Mouse (Mus musculus) common myeloid progenitor, adult 5-6 weeks (primary cell): ENCODE data around the gene Tas1r2. TPM values are rescaled to one million over a fixed set of nuclear protein-coding genes. Genes with fewer than 3 reads are reported as not detected.

Source experiments
- ATAC-seq: replicated peaks from 2 replicates; pipeline ENCODE4 v1.8.0; 2016; ENCODE audit warnings: low read depth, mild to moderate bottlenecking, moderate TSS enrichment, inconsistent platforms; ENCODE audit not compliant: poor library complexity, severe bottlenecking
- total RNA-seq: library from RNA; stranded (forward); fragments of 200-1000, 187-1606 nt; gene quantifications from 2 replicates; pipeline ENCODE4 v1.2.3, GENCODE M21; 2017

Tas1r2 gene
- total RNA-seq, 1 experiment from 2014 or later, result not detected

DNA sequence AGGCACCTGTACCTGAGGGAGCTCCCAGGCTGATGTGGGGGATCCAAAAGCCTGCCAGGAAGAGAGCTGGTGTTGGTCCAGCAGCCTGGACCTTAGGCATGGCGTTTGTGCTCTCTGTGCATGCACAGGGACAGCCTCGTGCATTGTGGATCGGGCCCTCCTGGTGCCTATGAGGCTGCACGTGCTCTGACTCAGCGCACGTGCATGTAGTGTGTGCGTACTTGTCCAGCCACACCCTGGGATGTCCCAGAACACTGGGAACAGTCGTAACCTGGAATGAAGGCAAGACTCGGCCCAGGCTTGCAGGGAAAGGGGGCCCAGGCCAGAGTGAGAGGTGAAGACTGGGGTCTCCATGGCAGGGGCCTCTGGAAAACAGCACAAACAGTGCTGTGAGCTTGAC lies 15.5 kb upstream of the Tas1r2 start:
- ATAC-seq, result no peak

DNA sequence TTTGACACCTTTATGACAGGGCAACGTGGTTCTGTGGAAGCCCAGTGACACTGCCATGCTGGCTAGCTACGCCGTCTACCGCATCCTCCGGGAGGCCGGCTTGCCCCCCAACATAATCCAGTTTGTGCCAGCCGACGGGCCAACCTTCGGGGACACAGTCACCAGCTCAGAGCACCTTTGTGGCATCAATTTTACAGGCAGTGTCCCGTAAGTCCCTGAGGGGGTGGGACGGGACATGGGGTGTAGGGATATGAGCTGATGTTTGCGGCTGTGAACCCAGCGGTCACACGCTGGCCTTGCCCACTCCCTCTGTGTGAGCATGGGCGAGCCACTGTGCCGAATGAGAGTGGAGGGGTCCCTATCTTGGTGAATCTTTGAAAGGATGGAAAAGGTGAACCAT lies 15.0 kb upstream of the Tas1r2 start:
- ATAC-seq, result no peak

DNA sequence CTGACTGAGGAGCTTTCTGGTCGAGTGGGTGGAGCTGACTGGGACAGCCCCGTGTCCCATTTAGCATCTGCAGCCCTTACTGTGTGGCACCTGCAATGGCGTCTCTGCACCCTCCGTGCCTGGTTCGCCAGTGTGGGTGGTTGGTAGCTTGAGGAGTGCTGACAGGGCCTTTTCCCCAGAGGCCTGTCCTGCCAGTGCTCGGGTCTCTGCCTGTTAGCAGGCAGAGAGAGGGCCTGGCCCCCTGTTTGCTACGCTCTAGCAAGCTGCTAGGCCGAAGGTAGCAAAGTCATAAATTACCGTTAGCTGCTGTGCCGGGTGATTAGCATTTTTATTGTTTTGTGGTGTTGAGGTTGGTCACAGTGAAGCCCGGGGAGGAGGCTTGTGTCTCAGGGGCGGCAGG lies 13.5 kb upstream of the Tas1r2 start:
- ATAC-seq, result 0 out of 2 replicates have a peak, but pooled peaks have one; percentile 1

DNA sequence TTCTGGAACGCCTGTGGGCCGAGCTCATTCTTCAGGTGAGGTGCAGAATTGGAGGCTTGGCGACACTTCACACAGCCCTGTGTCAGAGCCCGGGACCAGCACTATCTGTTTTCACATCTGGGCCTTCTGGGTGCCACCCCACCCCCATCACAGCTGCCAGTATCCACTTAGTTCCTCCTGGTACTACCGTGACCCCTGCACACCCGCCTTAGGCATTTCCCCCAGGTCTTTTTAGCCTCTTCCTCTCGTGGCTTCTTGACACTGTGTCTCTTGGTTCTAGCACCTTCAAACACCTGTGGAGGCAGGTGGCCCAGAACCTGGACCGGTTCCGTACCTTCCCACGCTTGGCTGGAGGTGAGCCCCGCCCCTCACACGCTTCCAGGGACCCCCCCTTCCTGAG lies 13.0 kb upstream of the Tas1r2 start:
- ATAC-seq, result peak; percentile 37; the same call in 1 of the 2 replicates

DNA sequence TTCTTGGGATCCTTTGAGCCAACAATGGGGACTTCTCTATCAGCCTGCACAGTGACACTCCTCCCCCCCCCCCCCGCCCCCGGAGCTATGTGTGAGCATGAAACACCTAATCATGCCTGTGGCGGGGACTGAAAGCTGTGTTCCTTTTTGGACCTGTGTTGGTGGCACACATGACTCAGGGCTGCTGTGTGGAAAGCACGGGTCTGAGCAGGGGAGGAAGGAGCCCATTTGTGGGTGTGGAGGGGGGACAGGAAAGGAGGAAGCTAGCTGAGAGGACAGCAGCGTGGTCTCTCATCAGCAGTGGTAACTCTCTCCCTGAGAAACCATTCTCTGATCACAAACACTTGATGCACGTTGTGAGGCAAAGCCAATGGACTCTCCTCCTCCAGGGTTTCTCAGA lies 12.6 kb upstream of the Tas1r2 start:
- peak; percentile 61 for ATAC-seq

DNA sequence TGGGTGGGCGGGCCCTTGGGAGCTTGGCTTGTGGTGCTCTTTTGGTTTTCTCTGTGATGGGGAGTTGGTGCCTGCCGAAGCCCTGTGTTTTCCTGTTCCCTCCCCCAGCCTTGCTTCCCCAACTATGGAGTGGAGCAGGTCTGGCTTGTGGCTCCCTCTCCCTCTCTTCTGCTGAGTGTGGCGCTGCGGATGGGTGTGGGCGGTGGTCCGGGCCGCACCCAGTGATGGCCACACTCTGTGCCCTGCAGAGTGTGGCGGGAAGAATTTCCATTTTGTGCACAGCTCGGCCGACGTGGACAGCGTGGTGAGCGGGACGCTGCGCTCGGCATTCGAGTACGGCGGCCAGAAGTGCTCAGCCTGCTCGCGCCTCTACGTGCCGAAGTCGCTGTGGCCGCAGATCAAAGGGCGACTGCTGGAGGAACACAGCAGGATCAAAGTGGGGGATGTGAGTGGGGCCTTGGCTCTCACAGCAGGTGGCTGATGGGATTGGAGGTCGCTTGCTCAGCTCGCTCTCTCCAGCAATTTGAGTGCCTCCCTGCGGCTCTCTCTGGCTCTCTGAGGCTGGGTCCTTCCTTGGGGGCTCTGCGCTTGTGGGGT lies 11.4 kb upstream of the Tas1r2 start:
- no peak for ATAC-seq

DNA sequence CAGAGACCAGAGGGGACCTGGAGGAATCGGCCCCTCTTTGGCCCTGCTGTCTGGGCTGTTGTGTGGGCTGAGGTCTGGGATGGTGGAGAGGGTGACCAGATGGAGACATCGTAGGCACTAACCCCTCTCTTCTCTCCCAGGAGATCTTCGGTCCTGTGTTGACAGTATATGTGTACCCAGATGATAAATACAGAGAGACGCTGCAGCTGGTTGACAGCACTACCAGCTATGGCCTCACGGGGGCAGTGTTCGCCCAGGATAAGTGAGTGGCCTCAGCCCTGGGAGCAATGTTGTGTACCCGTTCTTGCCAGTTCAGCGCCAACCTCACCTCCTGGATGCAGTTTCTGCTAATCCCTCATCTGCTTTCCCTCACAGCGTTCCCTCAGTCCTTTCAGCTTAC lies 9.4 kb upstream of the Tas1r2 start:
- ATAC-seq, result peak; percentile 68

DNA sequence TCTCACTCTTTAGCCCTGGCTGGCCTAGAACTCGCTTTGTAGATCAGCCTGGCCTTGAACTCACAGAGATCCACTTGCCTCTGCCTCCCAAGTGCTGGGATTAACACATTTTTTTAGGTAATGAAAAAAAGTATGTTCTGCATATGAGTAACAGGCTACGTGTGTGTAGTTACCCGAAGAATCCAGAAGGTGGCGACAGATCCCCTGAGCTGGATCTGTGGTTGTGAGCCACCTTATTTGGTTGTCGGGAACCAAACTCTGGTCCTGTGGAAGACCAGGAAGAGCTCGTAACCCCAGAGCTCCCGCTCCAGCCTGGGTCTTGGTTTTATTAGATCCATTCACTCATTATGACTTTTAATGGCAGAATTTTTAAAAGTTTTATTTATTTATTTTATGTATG lies 6.4 kb upstream of the Tas1r2 start:
- ATAC-seq, result no peak

DNA sequence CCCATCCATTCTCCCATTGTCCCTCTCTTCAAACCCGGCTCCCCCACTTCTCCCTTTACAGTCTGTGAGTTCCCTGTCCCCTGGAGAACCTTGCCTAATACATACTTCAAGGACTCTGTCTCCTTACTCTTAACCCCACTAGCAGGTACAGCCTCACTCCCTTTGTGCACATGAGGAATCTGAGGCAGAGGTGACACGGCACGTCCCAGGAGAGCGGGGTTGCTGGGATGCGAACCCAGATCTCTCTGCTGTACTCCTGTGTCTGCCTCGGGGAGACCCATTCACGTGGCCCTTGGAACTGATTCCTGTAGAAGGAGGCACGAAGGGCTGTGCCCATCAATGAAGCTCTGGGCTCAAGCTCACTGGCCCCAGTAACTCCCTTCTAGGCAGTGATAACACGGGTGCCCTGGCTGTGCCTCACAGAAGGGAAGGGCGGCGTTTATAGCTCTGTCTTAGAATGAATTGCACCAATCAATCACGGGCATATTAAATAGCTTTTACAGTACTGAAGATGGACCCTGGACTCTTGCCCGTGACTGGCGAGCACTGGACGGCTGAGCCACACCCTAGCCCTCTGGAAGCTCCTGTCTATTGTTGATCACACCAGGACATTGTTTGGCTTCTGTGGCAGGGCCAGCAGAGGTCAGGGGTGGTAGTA lies 3.1 kb upstream of the Tas1r2 start:
- no peak for ATAC-seq

DNA sequence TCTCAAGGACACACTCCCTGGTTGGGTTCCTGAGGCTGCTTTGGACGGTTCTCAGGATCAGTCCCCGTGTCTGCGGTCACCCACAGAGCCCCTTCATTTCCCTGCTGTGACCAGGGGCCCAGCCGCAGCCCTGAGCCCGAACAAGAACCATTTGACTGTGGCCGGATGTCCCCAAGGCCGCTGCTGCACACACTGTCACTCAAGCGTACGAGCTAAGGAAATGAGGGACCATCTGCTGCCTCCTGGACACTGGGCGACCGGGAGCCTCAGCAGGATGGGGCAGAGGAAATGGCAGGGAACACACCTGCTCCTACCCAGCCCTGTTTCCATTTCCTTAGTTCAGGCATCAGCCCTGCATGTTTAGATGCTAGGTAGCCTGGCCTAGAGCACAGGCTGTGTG lies 2.4 kb upstream of the Tas1r2 start:
- peak; percentile 72 for ATAC-seq

DNA sequence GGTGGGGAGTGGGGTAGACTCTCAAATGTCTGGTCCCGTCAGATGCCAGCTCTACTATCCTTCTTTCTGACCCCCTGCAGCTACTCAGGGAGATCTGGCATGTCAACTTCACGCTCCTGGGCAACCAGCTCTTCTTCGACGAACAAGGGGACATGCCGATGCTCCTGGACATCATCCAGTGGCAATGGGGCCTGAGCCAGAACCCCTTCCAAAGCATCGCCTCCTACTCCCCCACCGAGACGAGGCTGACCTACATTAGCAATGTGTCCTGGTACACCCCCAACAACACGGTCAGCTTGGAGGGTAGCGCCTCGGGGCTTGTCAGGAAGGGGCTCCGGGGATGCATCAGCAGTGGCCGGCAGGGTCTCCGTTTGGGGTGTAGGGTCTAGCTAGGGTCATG lies 8.6 kb downstream of the Tas1r2 start:
- ATAC-seq, result no peak

DNA sequence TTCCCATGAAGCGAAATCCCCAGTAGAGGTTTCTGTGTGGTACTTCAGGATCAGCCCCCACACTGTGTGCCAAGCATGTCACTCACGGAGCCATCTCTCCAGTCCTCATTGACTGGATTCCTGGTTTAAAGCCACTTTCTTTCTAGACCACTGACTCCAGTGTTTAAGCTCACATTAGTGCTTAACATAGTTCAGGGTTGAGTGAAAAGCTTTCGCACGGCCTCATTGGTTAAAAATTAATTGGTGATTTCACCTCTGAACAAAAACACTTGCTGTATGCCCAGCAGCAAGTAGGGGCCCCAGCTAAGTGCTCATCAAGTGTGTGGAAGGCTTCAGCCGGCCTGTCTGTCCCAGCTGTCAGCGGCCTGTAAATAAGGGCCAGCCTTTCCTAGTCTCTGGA lies 14.3 kb downstream of the Tas1r2 start:
- no peak for ATAC-seq

DNA sequence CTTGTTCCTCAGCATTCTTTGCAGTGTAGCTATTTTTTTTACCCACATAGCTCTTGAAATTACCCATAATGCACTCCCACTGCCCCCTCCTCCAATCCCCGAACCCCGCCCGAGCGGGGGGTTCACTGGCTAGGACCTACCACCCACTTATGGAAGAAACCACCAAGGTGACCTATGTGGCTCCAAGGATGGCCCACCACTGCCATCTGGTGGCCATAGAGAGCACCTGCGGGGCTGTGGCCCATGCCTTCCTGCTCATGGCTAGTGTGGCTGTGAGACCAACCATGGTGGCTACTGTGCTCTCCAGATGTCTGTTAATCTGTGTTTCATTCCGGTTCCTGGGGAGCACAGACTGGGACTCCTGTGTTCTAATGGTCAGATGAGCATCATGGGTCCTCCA lies 16.5 kb downstream of the Tas1r2 start:
- ATAC-seq, result peak; percentile 92

DNA sequence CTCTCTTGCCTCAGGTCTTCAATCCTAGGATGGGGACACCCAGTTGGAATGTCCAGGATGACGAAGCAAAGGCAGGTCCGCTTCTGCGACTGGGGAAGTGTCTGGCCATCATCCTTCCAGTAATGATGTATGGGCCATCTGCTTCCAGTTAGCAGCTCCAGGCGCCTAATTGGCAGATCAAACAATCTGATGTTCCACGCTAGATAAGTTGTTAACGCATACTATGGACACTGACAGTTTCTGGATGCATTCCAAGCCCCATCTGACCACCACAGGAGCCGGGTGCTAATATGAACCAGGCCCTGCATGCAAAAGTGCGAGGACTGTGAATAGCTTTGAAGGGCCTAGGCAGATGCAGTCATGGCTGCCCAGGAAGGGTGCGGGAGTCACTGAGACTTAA lies 22.4 kb downstream of the Tas1r2 start:
- no peak for ATAC-seq

DNA sequence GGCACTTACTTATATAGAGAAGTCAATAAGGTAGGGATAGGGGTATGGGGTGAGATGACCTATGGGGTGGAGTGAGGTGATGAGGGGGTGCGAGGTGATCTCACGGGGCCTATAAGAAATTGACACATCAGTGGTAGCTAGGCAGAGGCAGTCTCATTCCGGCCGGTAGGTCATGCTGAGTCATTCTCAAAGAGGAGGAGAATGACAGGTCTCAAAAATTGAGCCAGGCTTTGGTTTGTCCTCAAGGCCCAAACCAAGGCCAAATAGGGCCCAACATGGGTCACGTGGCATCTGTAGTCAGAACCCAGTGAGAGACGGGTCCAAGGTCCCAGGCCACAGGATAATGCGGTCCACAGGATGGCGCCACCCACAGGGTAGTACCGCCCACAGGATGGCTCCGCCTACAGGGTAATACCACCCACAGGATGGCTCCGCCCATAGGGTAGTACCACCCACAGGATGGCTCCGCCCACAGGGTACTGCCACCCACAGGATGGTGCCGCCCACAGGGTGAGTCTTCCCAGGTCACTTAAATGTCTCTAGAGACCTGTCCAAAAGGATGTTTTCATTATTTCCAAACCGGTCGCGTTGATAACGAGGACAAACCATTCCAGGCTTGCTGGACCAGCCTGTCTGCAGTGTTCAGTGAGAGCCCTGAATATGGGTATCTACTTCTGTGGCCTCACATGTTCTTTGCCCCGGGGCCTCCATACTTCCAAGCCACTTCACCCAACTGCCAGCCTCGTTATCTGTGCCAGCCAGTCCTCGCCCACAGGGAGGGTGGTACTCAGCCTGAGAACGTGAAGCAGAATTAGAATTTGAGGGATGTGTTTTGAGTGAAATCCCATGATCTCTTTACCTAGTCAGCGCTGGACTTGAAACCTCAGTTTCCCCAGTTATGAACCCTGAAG lies 30.6 kb downstream of the Tas1r2 start:
- peak; percentile 57; the same call in 1 of the 2 replicates for ATAC-seq

DNA sequence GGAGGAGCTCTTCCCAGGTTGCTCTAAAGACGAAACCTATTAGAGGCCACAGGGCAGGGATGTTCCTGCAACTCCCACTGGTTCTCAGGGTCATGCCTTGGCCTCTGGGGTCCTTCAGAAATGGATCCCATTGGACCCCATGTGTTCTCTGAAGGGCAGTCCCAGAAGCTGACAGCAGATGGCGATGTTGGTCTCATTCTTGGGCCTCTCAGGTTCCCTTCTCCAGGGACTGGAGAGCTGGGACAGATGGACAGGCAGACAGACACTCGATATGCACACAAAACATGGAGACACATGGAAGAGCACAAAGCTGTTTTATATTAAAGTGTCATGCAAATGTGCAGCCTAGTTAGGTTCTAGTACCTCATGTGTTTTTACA lies 31.3 kb downstream of the Tas1r2 start:
- no peak; the same call in 1 of the 2 replicates for ATAC-seq

DNA sequence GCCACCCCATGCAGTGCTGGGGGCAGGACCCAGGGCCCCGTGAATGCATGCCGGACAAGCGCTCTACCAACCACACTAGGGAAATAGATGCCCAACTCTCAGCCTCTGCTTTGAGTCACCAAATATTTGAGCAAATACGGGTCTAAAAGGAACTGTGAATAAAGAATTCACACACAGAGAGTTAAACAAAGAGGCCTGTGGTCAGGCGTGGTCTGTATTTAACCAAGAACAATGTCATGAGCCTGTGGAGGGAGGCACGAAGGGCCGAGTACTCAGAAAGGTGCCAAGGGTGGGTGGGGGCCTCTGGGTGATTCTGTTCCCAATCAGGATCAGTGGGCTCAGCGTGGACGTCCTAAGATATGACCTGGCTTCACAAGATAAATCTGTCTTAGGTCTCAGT lies 34.7 kb downstream of the Tas1r2 start:
- no peak for ATAC-seq

DNA sequence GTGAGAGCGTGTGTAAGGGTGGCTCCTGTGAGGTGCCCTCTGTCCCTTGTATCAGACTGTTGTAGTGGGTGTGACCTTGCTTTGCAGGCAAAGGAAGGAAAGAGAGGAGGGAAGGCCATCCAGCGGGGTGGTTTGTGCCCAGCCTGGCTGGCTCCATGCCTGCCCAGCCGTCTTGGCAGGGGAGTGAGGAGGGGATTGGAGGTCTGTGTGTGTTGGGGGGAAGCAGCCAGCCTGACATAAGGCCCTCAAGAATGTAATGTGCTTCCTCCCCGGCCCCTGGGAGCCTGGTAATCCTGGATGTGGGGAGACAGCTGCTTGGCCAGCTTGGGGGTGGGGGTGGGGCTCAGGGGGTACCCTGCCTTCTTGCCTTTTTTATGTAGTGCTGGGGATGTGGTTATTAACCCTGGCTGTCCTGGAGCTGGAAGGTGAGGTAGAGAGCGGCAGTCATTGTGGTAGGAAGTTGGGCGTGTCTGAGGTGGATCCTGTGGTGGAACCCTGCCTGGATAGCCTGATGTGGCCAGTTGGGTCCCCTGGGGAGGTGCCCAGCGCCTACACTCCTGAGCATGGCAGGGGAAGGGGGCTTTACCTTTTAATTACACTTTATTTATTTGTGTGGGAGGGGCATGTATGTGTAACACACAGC lies 36.4 kb downstream of the Tas1r2 start:
- peak; percentile 56 for ATAC-seq

DNA sequence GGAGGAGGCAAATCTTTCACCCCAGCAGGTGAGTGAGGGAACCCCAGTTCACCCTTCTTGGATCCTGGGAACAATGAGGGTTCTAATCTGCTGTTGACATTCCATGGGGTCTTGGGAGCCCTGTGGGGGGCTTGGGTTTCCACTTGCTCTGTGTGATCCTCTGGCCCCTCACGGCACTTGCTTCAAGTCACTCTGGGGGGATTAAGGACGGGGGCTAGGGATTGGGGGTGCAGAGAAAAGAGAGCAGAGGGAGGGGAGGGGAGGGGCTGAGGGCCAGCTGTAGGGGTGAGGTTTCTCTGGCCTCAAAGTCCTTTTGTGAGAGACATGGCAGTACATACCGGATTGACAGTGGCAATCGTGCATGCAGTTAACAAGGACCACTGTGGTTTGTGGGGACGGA lies 40.0 kb downstream of the Tas1r2 start:
- no peak for ATAC-seq

DNA sequence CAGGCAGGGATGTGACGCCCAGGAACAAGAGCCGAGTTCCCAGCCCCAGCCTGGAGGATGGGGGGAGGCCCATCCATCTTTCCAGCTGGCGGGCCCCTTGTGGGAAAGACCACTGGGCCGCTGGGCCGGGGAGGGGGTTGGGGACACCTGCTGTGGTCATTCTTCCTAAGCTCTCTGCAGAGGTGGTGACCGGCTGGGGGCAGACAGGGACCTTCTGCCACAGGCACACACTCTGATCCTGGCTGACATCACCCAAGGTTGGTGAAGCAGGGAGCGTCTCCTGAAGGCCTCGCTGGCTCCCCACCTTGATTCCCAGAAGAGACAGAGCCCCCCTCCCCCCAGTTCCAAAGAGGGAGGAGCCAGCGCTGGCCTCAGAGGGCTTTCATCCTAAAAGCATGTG lies 44.4 kb downstream of the Tas1r2 start:
- ATAC-seq, result no peak

DNA sequence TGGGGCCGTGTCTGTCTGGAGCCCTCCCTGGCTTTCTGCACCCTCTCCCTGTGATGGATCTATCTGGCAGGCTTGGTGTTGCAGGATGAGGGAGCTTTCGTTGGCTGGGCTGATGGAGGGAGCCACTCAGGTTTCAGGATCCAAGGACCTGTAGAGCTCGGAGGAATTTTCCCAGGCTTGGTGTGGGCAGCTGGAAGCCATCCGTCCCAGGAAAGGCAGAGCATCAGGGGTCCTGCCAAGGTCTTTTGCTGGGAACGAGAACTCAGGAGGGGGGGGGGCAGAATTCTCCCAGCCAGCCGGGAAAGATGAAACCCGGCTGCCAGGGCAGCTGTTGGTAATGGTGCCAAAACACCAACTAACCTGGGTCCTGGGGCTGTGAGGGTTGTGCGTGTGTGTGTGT lies 45.3 kb downstream of the Tas1r2 start:
- no peak for ATAC-seq
